Mouse (Mus musculus): ENCODE measurements around the gene Zfp449.
A peak's percentile ranks its signal among the peaks of the same experiment; 100 is the strongest.

Zfp449 gene

GRCm38 (mm10) chrX:56346176-56346931 lies at the start of gene Zfp449:
Gene Zfp449 (plus strand): TSS chrX:56346400.
- DNase-seq (ENCODE audit: low read depth): peak; percentile 54

GRCm38 (mm10) chrX:56307597-56307996 lies 38.6 kb upstream of the Zfp449 start:
- DNase-seq (ENCODE audit: low read depth): no peak

- DNase-seq (ENCODE audit: low read depth): no peak
Observed at GRCm38 (mm10) chrX:56312813-56313212, 33.4 kb upstream of the Zfp449 start.

GRCm38 (mm10) chrX:56322096-56322495 lies 24.1 kb upstream of the Zfp449 start:
- no peak for DNase-seq (ENCODE audit: low read depth)

- DNase-seq (ENCODE audit: low read depth): no peak
Observed at GRCm38 (mm10) chrX:56322731-56323130, 23.5 kb upstream of the Zfp449 start.

- no peak for DNase-seq (ENCODE audit: low read depth)
Observed at GRCm38 (mm10) chrX:56332046-56332445, 14.2 kb upstream of the Zfp449 start.

GRCm38 (mm10) chrX:56340305-56340704 lies 5.9 kb upstream of the Zfp449 start:
- peak; percentile 2 for DNase-seq (ENCODE audit: low read depth)

- DNase-seq (ENCODE audit: low read depth): no peak
Observed at GRCm38 (mm10) chrX:56342921-56343320, 3.3 kb upstream of the Zfp449 start.

- DNase-seq (ENCODE audit: low read depth): no peak
Observed at GRCm38 (mm10) chrX:56346932-56347253, 693 bp downstream of the Zfp449 start.

- peak; percentile 22 for DNase-seq (ENCODE audit: low read depth)
Observed at GRCm38 (mm10) chrX:56374431-56375128, 28.4 kb downstream of the Zfp449 start, which contains the start of gene Smim10l2a. Gene Smim10l2a (plus strand): TSS chrX:56374586.

- no peak for DNase-seq (ENCODE audit: low read depth)
Observed at GRCm38 (mm10) chrX:56380852-56381251, 34.7 kb downstream of the Zfp449 start.

GRCm38 (mm10) chrX:56384142-56384541 lies 37.9 kb downstream of the Zfp449 start:
- no peak for DNase-seq (ENCODE audit: low read depth)

- DNase-seq (ENCODE audit: low read depth): no peak
Observed at GRCm38 (mm10) chrX:56404646-56405045, 58.4 kb downstream of the Zfp449 start.

GRCm38 (mm10) chrX:56405482-56405881 lies 59.3 kb downstream of the Zfp449 start:
- DNase-seq (ENCODE audit: low read depth): peak; percentile 37

- peak; percentile 30 for DNase-seq (ENCODE audit: low read depth)
Observed at GRCm38 (mm10) chrX:56406128-56406527, 59.9 kb downstream of the Zfp449 start.
